Mouse (Mus musculus) lung, adult 18-20 months (tissue): ENCODE data around the gene Cpm.
"Not testable (repeated sequence)": the region's sequence is repeated elsewhere in the genome, so short reads cannot be mapped to it uniquely, and the experiment has no call there.

Experiments
- DNase-seq, 2 experiments: peaks; one replicate each; pipeline ENCODE4 v3.0.0; 2022; ENCODE audit warnings: mixed read lengths in 2 of 2

Cpm gene

GRCm38 (mm10) chr10:117629169-117629971 lies at the start of gene Cpm:
TSS of gene Cpm (plus strand) at chr10:117629500.
- DNase-seq, result peak; percentile 77 to 85

DNA sequence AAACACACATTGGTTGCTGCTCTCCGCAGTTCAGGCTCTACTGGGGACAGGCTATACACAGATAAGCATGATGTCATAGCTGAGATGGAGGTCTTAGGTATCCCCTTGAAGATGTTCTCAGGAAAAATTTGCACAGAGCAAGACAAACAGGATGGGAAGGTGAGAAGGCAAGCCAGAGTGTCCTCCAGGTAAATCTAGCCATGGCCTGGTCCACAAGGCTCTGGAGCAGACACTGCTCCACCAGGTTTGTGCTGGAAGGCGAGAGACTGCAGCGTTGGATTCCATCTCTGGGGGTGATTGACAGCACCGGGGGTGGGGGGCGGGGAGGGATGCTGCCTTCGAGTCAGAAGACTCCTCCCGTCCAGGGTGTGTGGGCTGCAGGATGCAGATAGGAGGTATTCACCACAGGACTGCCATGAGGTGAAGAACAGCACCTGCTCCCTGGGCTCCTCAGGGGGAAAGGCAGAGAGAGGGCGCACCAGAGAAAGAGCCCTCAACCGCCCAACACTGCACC lies 49.5 kb upstream of the Cpm start:
- DNase-seq, result no peak

DNA sequence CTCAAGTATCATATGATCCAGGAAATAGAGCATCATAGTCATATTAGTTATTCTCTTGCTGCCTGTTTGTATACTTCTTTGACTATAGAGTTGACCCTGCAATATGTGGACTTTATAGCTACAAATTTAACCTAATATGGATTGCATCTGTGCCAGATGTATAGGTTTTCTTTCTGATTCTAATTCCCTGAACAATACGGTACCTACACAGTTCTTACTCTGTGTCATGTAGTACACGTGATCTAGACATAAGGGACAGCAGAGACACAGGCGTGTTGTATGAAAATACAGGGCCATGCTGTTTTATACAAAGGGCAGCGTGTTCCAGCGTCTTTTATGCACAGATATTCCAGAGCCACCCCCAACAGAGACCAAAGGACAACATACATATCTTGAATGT lies 48.9 kb upstream of the Cpm start:
- DNase-seq, result no peak

DNA sequence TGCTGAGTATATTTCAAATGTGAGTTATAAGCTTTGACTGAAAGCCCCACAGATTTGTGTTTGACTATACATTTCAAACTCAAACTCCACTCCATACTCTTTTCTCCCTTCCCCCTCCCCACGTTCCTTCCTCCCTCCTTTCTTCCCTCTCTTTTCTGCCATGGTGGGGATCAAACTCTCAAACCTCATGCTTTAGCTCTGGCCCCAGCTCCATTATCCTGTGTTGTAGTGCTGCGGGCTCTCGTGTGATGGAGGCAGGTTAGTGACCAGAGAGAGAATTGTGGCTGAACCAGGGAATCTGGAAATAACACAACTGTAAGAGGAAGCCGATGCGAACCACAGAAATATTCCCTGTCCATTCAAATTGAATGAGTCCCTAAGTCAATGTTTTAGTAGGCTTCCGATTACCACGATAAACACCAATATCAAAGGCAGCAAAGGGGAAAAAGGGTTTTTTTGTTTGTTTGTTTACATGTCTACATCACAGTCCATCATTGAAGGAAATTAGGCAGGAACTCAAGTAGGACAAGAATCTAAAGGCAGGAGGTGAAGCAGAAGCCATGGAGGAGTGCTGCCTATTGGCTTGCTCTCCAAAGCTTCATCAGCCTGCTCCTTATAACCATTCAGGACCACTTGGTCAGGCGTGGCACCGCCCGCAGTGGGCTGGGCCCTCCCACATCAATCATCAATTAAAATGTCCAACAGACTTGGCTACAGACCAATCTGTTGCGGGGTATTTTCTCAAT lies 48.1 kb upstream of the Cpm start:
- DNase-seq, result no peak

GRCm38 (mm10) chr10:117581753-117582062 lies 47.6 kb upstream of the Cpm start:
- no peak for DNase-seq

DNA sequence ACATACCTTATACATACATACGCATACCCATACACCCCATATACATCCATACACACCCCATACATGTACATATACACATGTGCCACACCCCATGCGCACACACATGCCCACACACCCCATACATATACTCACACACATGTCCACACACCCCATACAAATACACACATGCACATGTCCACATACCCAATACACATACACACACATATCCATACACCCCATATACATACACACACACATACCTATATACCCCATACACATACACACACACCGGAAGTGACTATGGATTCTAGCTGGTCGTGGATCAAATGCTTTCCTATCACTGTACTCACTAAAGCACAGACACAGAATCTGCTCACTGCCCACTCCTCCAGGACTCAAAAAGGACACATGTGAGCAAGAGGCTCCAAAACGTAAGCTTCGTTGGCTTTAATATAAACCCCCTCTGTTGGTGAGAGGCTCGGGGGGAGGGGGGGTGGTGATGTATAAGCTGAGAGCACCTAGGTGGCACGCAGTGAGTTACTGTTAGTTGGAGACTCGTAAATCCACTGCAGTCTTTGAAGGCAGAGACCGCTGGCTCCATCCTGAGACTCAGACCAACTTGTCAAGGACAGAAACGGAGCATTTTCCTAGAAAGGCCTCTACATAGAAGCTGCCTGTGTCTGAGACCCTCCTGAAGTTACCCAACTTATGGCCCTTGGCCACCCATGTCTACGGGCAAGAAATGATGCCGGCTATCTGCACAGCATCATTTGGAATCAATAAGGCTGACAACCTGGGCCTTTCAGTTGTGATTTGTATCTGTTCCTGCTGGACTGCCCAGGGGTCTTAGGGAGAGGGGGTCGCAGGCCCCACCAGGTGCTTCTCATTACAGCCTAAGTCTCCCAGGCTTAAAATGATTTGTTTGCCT lies 45.9 kb upstream of the Cpm start:
- DNase-seq, result no peak

DNA sequence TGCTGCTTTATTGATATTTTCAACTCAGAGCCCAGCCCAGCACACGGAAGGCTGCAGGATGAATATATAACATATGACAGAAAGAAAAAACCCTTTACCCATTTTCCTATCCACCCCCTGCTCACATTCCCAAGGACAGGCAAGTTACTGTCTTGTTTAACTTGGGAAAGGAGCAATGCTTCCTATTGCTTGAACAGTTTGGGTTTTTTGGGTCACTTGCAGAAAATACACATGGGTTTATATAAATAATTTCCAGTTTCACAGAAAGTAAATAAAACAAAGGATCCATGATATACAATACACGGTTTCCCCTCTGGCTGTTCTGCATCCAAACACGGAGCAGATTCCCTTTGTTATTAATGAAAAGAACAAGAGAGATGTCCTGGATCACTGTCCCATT lies 45.2 kb upstream of the Cpm start:
- DNase-seq, result no peak

- DNase-seq, result no peak
These were observed 44.5 kb upstream of the Cpm start for GRCm38 (mm10) chr10:117584566-117585515.

- no peak for DNase-seq
These were observed 43.5 kb upstream of the Cpm start for GRCm38 (mm10) chr10:117585600-117586299.

DNA sequence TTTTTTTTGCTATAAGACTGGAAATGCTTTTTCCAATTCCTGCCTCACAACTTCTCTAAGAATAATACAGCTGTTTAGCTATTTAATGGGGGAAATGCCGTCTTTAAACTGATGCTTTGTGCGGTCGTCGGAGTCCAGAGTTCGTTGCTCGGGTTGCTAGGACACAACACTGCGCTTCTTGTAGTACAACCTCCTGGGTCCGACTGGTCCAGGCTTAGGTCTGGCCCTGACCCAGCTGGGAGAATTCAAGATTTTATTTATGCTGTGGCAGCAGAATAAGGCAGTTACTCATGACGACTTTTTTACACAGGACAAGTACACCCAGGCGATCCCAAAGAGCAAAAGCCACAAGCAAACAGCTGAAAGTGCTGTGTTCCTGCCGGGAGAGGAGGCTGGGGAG lies 42.4 kb upstream of the Cpm start:
- DNase-seq, result no peak

DNA sequence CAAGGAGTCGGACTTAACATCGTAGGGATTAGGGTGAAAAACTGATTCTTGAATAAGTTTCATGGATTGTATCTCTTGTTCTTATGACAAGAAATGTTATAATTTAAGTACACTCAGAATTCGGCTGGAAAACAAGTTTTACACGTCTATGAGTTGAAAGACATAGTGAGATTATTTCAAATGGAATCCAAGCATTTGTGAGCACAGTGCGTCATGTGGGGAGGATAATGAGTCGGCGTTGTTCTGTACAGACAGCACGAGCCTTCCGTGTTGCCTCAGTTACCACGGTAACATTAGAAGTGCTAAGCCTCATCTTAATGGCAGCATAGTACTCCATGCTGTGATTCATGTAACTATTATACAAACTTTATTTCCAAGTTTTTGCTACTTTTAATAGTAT lies 42.0 kb upstream of the Cpm start:
- DNase-seq, result no peak

DNA sequence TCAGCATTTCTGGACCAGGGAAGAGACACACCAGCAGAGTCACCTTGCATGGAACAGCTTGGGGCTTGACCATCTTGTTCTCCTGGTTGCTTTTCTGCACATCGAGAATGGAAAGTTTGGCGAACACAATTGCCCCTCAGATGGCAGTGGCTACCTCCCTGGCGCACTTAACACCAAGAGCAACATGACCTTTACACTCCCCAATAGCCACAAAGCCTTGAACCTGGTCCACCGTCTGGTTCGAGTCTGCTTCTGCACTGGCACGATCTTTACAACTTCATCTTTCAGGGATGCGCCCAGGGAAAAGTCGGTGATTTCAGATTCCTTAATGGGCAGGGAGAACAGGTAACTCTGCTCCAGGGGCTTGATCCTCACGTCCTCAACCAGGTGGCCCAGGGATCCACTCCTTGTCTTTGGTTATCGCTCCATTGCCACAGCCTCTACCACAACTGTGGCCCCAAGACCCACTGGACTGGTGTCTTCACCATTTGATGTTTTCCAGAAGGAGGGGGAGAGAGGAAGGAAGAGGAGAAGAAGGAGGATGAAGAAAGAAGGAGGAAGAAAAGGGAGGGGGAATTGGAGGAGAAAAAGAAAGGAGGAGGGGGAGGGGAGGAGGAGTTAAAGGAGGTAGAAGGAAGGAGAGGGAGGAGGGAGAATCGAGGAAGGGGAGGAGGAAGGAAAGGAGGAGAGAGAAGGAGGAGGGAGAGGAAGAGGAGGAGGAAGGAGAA lies 40.7 kb upstream of the Cpm start:
- DNase-seq, result not testable (repeated sequence)

DNA sequence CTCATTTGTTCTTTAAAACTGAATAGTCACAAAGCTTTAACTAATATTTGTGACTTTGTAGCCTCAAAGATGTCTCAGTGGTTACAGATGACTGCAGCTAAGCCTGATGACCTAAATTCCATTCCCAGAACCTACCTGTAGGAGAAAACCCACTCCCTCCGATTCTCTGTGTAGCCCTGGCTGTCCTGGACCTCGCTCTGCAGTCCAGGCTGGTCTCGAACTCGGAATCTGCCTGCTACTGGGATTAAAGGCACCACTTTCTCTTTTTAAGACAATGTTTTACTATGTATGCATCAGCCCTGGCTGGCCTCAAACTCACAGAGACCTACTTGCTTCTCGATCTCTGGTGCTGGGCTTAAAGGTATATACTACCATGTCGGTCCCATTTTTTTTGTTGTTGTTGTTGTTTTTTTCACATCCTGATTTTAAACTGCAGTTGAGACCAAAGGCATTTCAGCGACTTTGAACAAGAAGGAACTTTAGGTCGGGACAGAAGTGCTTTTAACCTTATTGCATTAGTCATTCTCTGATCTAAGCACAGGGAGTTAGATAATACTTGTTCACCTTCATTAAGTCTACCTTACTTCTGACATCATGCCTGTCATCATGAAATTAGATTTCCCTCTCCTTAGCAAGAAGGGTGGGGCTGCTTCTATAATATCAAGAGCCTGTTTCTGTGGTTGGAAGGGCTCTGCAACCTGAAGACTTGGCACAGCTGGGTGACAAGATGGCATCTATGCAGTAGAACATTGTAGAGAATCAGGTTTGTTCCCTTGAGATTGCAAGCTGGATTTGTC lies 40.0 kb upstream of the Cpm start:
- no peak for DNase-seq

- DNase-seq, result no peak
These were observed 38.7 kb upstream of the Cpm start for GRCm38 (mm10) chr10:117590331-117591301.

DNA sequence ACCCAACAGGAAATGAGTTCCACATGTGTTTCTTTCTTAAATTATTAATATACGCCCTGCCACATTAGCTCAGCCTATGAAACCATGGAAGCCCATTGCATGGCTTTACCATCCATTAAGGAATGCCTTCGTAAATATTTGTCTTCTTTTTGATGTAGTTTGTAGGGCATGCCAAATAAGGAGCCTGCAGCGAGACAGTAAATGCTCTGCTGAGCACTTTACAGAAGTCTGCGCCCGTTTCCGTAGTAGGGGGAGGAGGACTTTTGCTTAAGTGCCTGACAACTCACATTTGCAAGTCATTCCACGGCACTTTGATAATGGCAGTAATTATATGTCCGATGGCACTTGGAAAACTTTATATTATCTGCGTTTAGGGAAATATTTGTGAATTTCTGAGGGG lies 37.5 kb upstream of the Cpm start:
- DNase-seq, result no peak

- no peak for DNase-seq
These were observed 36.8 kb upstream of the Cpm start for GRCm38 (mm10) chr10:117592306-117593040.

DNA sequence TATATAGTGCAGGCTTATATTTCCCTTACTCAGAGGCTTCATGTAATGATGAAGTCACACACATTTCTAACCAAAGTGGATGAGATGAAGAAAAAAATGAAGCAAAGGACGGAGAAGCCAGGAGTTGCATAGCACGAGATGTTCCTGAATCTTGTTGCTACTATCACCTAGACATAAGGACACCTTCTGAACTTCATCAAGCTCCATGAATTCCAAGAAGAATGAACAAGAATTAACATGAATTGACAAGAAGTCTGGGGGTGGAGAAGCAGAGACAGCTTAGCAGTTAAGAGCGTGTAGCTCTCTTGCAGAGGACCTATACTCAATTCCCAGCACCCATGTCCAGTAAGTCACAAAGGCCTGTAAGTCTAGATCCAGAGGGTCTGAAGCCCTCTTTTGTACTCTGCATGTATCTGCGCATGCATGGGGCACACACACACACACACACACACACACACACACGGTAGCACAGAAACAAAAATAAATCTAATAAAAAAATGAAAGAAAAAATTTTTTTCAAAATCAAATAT lies 36.2 kb upstream of the Cpm start:
- DNase-seq, result no peak

DNA sequence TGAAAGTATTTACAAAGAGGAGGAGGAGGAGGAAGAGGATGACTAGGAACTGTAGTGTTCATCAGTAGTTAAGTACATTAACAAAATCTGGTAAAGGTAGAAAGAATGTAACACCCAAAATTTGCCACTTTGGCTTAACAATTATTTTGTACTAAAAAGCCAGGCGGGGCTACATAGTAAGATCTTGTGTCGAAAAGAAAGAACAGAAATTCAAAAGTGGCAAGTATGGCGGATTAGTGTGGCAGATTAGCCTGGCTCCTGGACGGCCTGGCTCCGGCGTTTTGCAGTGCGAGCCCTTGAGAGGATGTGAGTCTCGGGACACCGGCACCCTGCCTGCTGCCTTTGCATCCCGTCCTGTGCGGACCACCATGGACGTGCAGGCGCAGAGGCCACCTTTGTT lies 35.4 kb upstream of the Cpm start:
- DNase-seq, result no peak
